Mouse (Mus musculus) intestine, embryonic 16.5 days (tissue): ENCODE results near the gene Coa4. TPM values are rescaled to one million over a fixed set of nuclear protein-coding genes. Genes with fewer than 3 reads are reported as not detected.

Experiments used
- ATAC-seq: fragments of 200-750 bp; cut with Nextera tagmentation; 2 replicates; pipeline ENCODE4 v1.8.0; 2017; ENCODE audit warnings: moderate TSS enrichment, moderate library complexity
- H3K27ac ChIP-seq: fragments of 300-500 bp; sonication (generic); 2 replicates; pipeline ENCODE4 v1.5.1; 2014; ENCODE audit warnings: mild to moderate bottlenecking, low read length
- H3K27me3 ChIP-seq: fragments of 300-500 bp; sonication (generic); replicated peaks from 2 replicates; pipeline ENCODE4 v1.6.1; 2014; ENCODE audit warnings: low read length, control low read depth, mixed read lengths; ENCODE audit not compliant: control insufficient read depth, insufficient read depth
- H3K36me3 ChIP-seq: fragments of 300-500 bp; sonication (generic); 2 replicates; pipeline ENCODE4 v1.6.1; 2014; ENCODE audit warnings: low read length, control low read depth; ENCODE audit not compliant: control insufficient read depth, insufficient read depth
- H3K4me1 ChIP-seq: fragments of 300-500 bp; sonication (generic); 2 replicates; pipeline ENCODE4 v1.6.1; 2014; ENCODE audit warnings: low read length, control low read depth, mixed read lengths; ENCODE audit not compliant: control insufficient read depth, insufficient read depth
- H3K4me2 ChIP-seq: fragments of 300-500 bp; sonication (generic); 2 replicates; pipeline ENCODE4 v1.6.1; 2014; ENCODE audit warnings: low read depth, low read length, control low read depth
- H3K4me3 ChIP-seq: fragments of 300-500 bp; sonication (generic); 2 replicates; pipeline ENCODE4 v1.5.1; 2014; ENCODE audit warnings: mild to moderate bottlenecking, low read length
- H3K9ac ChIP-seq: fragments of 300-500 bp; sonication (generic); 2 replicates; pipeline ENCODE4 v1.6.1; 2014; ENCODE audit warnings: low read depth, low read length
- H3K9me3 ChIP-seq: fragments of 300-500 bp; sonication (generic); 2 replicates; pipeline ENCODE4 v1.6.1; 2016; ENCODE audit warnings: low read length, control low read depth; ENCODE audit not compliant: control insufficient read depth
- WGBS: fragments of 180-500 bp; shearing (Covaris S2); extraction: QIAGEN DNeasy Blood & Tissue Kit; methylation state at CpG from one replicate; pipeline ENCODE4 v1.1.7; 2014; 5-methylcytosine and 5-hydroxymethylcytosine counted together
- polyA plus RNA-seq: library from polyadenylated mRNA; unstranded; fragments of >200 nt; fragmentation: Nextera tagmentation; extraction: Ambion mirVana; gene quantifications from 2 replicates; pipeline ENCODE4 v1.2.1, GENCODE M21; 2015

Gene Coa4
- polyA plus RNA-seq, 1 experiment from 2014 or later: 59.3 TPM

DNA sequence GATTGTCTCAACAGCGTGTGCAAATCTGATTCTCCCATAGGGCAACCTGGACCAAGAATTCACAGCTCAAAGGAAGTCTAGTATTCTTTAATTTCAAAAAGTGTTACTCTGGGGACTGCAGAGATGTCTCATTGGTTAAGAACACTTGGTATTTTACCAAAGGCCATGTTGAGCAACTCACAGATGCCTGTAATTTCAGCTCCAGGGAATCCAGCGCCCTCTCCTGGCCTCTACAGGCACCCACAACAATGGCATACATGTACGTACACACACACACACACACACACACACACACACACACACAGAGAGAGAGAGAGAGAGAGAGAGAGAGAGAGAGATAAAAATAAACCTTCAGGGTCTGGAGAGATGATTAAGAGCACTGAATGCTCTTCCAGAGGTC is 14.6 kb upstream of the Coa4 start:
- no peak overlapping the region for H3K4me3 ChIP-seq
- 72% methylated on average over 3 of the region's 3 CpGs for WGBS
- H3K36me3 ChIP-seq: no peaks in the 10 kb centered on the region
- no peaks in the 10 kb centered on the region for H3K9me3 ChIP-seq
- no peaks in the 10 kb centered on the region for H3K27me3 ChIP-seq
- ATAC-seq: no peak
- no peaks in the 10 kb centered on the region for H3K4me1 ChIP-seq
- H3K9ac ChIP-seq: no peak overlapping the region
- H3K27ac ChIP-seq: no peak overlapping the region
- no peak overlapping the region for H3K4me2 ChIP-seq

- Histone ChIP-seq H3K4me1 (no peaks in the 10 kb centered on the region), H3K9me3 (no peaks in the 10 kb centered on the region), H3K27me3 (no peaks in the 10 kb centered on the region), H3K27ac (no peak overlapping the region), H3K4me3 (no peak overlapping the region), H3K4me2 (no peak overlapping the region), H3K9ac (no peak overlapping the region), H3K36me3 (no peaks in the 10 kb centered on the region)
- no peak for ATAC-seq
- WGBS: 56% methylated on average over 8 of the region's 8 CpGs
These were observed 12.2 kb upstream of the Coa4 start for GRCm38 (mm10) chr7:100524669-100525068.

DNA sequence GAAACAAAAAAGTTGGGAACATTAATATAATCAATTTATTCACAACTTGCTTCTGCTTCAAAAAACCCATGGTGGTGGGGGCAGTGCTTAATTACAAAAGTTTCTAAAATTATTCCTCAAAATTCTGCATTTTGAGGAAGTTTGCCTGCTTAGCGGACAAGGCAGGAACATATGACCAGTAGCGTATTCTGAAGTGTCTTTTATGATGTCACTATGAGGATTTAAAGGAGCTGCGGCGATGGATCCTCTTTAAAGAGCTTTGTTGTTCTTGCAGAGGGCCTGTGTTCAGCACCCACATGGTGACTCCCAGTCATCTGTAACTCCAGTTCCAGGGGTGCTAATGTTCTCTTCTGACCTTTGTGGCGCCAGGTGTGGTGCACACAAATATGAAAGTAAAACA is 6.1 kb upstream of the Coa4 start:
- 89% methylated on average over 5 of the region's 5 CpGs for WGBS
- H3K9me3 ChIP-seq: no peaks in the 10 kb centered on the region
- no peak overlapping the region for H3K27ac ChIP-seq
- no peak for ATAC-seq
- H3K36me3 ChIP-seq: no peaks in the 10 kb centered on the region
- no peak overlapping the region for H3K9ac ChIP-seq
- H3K4me2 ChIP-seq: no peak overlapping the region
- no peak overlapping the region for H3K4me3 ChIP-seq
- H3K27me3 ChIP-seq: no peaks in the 10 kb centered on the region
- no peaks in the 10 kb centered on the region; the same call in 1 of the 2 replicates for H3K4me1 ChIP-seq

GRCm38 (mm10) chr7:100533503-100533902 is 3.4 kb upstream of the Coa4 start:
- Histone ChIP-seq H3K4me3 (no peak overlapping the region), H3K27ac (0 out of 2 replicates have a peak overlapping the region, but pooled peaks have one; percentile 0), H3K4me1 (peaks cover 4% of the 10 kb centered on the region; the same call in 1 of the 2 replicates), H3K9ac (0 out of 2 replicates have a peak overlapping the region, but pooled peaks have one; percentile 21), H3K4me2 (no peak overlapping the region), H3K9me3 (no peaks in the 10 kb centered on the region), H3K36me3 (no peaks in the 10 kb centered on the region), H3K27me3 (no peaks in the 10 kb centered on the region)
- WGBS: 30% methylated on average over 2 of the region's 2 CpGs
- no peak for ATAC-seq

- Histone ChIP-seq H3K4me2 (no peak overlapping the region), H3K27me3 (no peaks in the 10 kb centered on the region), H3K27ac (no peak overlapping the region), H3K36me3 (peaks cover 5% of the 10 kb centered on the region), H3K4me1 (peaks cover 4% of the 10 kb centered on the region; the same call in 1 of the 2 replicates), H3K9me3 (no peaks in the 10 kb centered on the region), H3K9ac (no peak overlapping the region), H3K4me3 (no peak overlapping the region)
- ATAC-seq: no peak
- 79% methylated on average over 3 of the region's 3 CpGs for whole genome bisulfite sequencing
These were observed 2.7 kb upstream of the Coa4 start for GRCm38 (mm10) chr7:100534216-100534615.

- Histone ChIP-seq H3K27ac (no peak overlapping the region), H3K36me3 (peaks cover 12% of the 10 kb centered on the region), H3K9ac (no peak overlapping the region), H3K27me3 (no peaks in the 10 kb centered on the region), H3K9me3 (no peaks in the 10 kb centered on the region), H3K4me3 (no peak overlapping the region), H3K4me2 (no peak overlapping the region; the same call in 1 of the 2 replicates), H3K4me1 (peaks cover 4% of the 10 kb centered on the region; the same call in 1 of the 2 replicates)
- 87% methylated on average over 2 of the region's 2 CpGs for WGBS
- no peak for ATAC-seq
These were observed 1.0 kb upstream of the Coa4 start for GRCm38 (mm10) chr7:100535831-100536230.

- Histone ChIP-seq H3K36me3 (peaks cover 12% of the 10 kb centered on the region), H3K9me3 (no peaks in the 10 kb centered on the region), H3K4me2 (peak overlapping the region; percentile 57), H3K4me3 (peak overlapping the region; percentile 80), H3K27ac (peak overlapping the region; percentile 98), H3K4me1 (peaks cover 4% of the 10 kb centered on the region; the same call in 1 of the 2 replicates), H3K9ac (peak overlapping the region; percentile 85), H3K27me3 (no peaks in the 10 kb centered on the region)
- WGBS: 18% methylated on average over 7 of the region's 7 CpGs
- ATAC-seq: peak; percentile 61
These were observed 640 bp downstream of the Coa4 start for GRCm38 (mm10) chr7:100537519-100537902.

DNA sequence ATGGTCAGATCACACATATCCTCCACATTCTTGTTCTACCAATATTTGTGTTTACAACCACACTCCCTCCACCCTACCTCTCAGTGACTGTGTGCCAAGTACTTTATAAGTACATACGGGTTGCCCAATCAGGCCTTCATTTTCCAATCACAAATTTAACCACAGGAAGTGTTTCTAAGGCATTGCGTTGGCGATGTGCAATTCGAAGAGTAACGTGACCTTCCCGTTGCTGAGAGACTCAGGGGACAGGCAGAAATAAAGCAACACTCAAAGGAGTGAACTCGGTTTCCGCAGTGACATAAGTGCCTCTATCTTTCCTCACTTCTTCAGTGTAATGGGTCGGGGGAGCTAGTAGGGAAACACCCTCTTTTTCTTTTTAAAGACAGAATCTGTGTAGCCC is 2.6 kb downstream of the Coa4 start:
- no peak overlapping the region for H3K9ac ChIP-seq
- peaks cover 4% of the 10 kb centered on the region; the same call in 1 of the 2 replicates for H3K4me1 ChIP-seq
- WGBS: 93% methylated on average over 9 of the region's 9 CpGs
- H3K4me3 ChIP-seq: no peak overlapping the region
- H3K27ac ChIP-seq: no peak overlapping the region
- H3K4me2 ChIP-seq: no peak overlapping the region
- no peak for ATAC-seq
- H3K27me3 ChIP-seq: no peaks in the 10 kb centered on the region
- peaks cover 12% of the 10 kb centered on the region for H3K36me3 ChIP-seq
- no peaks in the 10 kb centered on the region for H3K9me3 ChIP-seq

- Histone ChIP-seq H3K4me1 (no peaks in the 10 kb centered on the region; the same call in 1 of the 2 replicates), H3K36me3 (peaks cover 8% of the 10 kb centered on the region), H3K9ac (no peak overlapping the region), H3K4me2 (no peak overlapping the region), H3K4me3 (no peak overlapping the region), H3K27ac (peak overlapping the region; percentile 76; the same call in 1 of the 2 replicates), H3K27me3 (no peaks in the 10 kb centered on the region), H3K9me3 (no peaks in the 10 kb centered on the region)
- WGBS: 32% methylated on average over 1 of the region's 1 CpGs
- peak; percentile 93 for ATAC-seq
These were observed 7.6 kb downstream of the Coa4 start for GRCm38 (mm10) chr7:100544437-100544836.

- ATAC-seq: no peak
- no peaks in the 10 kb centered on the region for H3K27me3 ChIP-seq
- no peaks in the 10 kb centered on the region for H3K4me1 ChIP-seq
- WGBS: 47% methylated on average over 4 of the region's 4 CpGs
- H3K4me2 ChIP-seq: no peak overlapping the region
- no peaks in the 10 kb centered on the region for H3K9me3 ChIP-seq
- H3K4me3 ChIP-seq: no peak overlapping the region
- peaks cover 3% of the 10 kb centered on the region; the same call in 1 of the 2 replicates for H3K36me3 ChIP-seq
- no peak overlapping the region for H3K27ac ChIP-seq
- no peak overlapping the region for H3K9ac ChIP-seq
These were observed 10.8 kb downstream of the Coa4 start for GRCm38 (mm10) chr7:100547631-100548030.
